Mouse (Mus musculus): ENCODE data around the gene Il2ra. TPM values are rescaled to one million over a fixed set of nuclear protein-coding genes. Genes with fewer than 3 reads are reported as not detected.

Gene Il2ra
- not detected in 2 replicates for polyA plus RNA-seq (2015; fragmentation: Nextera tagmentation; extraction: Ambion mirVana)

- Histone ChIP-seq H3K9ac (ENCODE audit: low read depth, low read length) (no peak within 1 kb of the TSS), H3K27me3 (ENCODE audit: insufficient read depth, low read length) (no peaks in the 10 kb centered on the region), H3K9me3 (replicated peaks; ENCODE audit: low read length) (no peaks in the 10 kb centered on the region), H3K4me2 (ENCODE audit: low read length) (no peak within 1 kb of the TSS), H3K4me3 (replicated peaks; ENCODE audit: low read depth, low read length) (no peak within 1 kb of the TSS), H3K36me3 (ENCODE audit: insufficient read depth, low read length) (no peaks in the 10 kb centered on the region), H3K27ac (no peak within 1 kb of the TSS), H3K4me1 (replicated peaks; ENCODE audit: insufficient read depth, low read length) (no peaks in the 10 kb centered on the region)
- 85% methylated on average over 3 of the region's 3 CpGs for WGBS
- ATAC-seq (replicated peaks; ENCODE audit: low FRiP score, low read depth) = no peak
- DNase-seq (ENCODE audit: low spot score) = no peak
- no peak for TF ChIP-seq CTCF (IDR thresholded peaks at IDR 0.05; ENCODE audit: low read depth)
Observed at GRCm38 (mm10) chr2:11642451-11642941, at the start of gene Il2ra. Gene Il2ra, plus strand, starts transcription at chr2:11642807.

GRCm38 (mm10) chr2:11596690-11597089 lies 45.9 kb upstream of the Il2ra start:
- DNase-seq (ENCODE audit: low spot score) = no peak
- no peak for TF ChIP-seq CTCF (IDR thresholded peaks at IDR 0.05; ENCODE audit: low read depth)
- peaks cover 3% of the 10 kb centered on the region; the same call in 1 of the 2 replicates for H3K4me1 ChIP-seq (replicated peaks; ENCODE audit: insufficient read depth, low read length)
- no peak overlapping the region for H3K4me2 ChIP-seq (ENCODE audit: low read length)
- H3K27me3 ChIP-seq (ENCODE audit: insufficient read depth, low read length) = no peaks in the 10 kb centered on the region
- H3K9ac ChIP-seq (ENCODE audit: low read depth, low read length) = no peak overlapping the region
- H3K4me3 ChIP-seq (replicated peaks; ENCODE audit: low read depth, low read length) = no peak overlapping the region
- no peaks in the 10 kb centered on the region for H3K9me3 ChIP-seq (replicated peaks; ENCODE audit: low read length)
- 89% methylated on average over 2 of the region's 2 CpGs for WGBS
- H3K27ac ChIP-seq = no peak overlapping the region
- no peak for ATAC-seq (replicated peaks; ENCODE audit: low FRiP score, low read depth)
- H3K36me3 ChIP-seq (ENCODE audit: insufficient read depth, low read length) = peaks cover 54% of the 10 kb centered on the region

- H3K27me3 ChIP-seq (ENCODE audit: insufficient read depth, low read length) = no peaks in the 10 kb centered on the region
- no peak overlapping the region for H3K9ac ChIP-seq (ENCODE audit: low read depth, low read length)
- no peak overlapping the region for H3K4me2 ChIP-seq (ENCODE audit: low read length)
- H3K36me3 ChIP-seq (ENCODE audit: insufficient read depth, low read length) = peaks cover 42% of the 10 kb centered on the region
- H3K4me3 ChIP-seq (replicated peaks; ENCODE audit: low read depth, low read length) = no peak overlapping the region
- DNase-seq (ENCODE audit: low spot score) (no peak), ATAC-seq (replicated peaks; ENCODE audit: low FRiP score, low read depth) (no peak)
- no peaks in the 10 kb centered on the region for H3K9me3 ChIP-seq (replicated peaks; ENCODE audit: low read length)
- no peak for TF ChIP-seq CTCF (IDR thresholded peaks at IDR 0.05; ENCODE audit: low read depth)
- H3K4me1 ChIP-seq (replicated peaks; ENCODE audit: insufficient read depth, low read length) = peaks cover 8% of the 10 kb centered on the region; the same call in 1 of the 2 replicates
- 91% methylated on average over 7 of the region's 7 CpGs for WGBS
- H3K27ac ChIP-seq = no peak overlapping the region
Observed at GRCm38 (mm10) chr2:11597906-11598305, 44.7 kb upstream of the Il2ra start.

GRCm38 (mm10) chr2:11601795-11602194 lies 40.8 kb upstream of the Il2ra start:
- DNase-seq (ENCODE audit: low spot score) (no peak), ATAC-seq (replicated peaks; ENCODE audit: low FRiP score, low read depth) (no peak)
- no peaks in the 10 kb centered on the region for H3K27me3 ChIP-seq (ENCODE audit: insufficient read depth, low read length)
- H3K27ac ChIP-seq = no peak overlapping the region; the same call in 1 of the 2 replicates
- peak overlapping the region; percentile 93 for H3K4me3 ChIP-seq (replicated peaks; ENCODE audit: low read depth, low read length)
- peaks cover 14% of the 10 kb centered on the region for H3K36me3 ChIP-seq (ENCODE audit: insufficient read depth, low read length)
- peak overlapping the region; percentile 96 for H3K9ac ChIP-seq (ENCODE audit: low read depth, low read length)
- no peak for TF ChIP-seq CTCF (IDR thresholded peaks at IDR 0.05; ENCODE audit: low read depth)
- WGBS = 78% methylated on average over 6 of the region's 6 CpGs
- H3K4me2 ChIP-seq (ENCODE audit: low read length) = peak overlapping the region; percentile 78
- peaks cover 8% of the 10 kb centered on the region; the same call in 1 of the 2 replicates for H3K4me1 ChIP-seq (replicated peaks; ENCODE audit: insufficient read depth, low read length)
- no peaks in the 10 kb centered on the region for H3K9me3 ChIP-seq (replicated peaks; ENCODE audit: low read length)

GRCm38 (mm10) chr2:11602506-11603489 lies 39.8 kb upstream of the Il2ra start:
- ATAC-seq (replicated peaks; ENCODE audit: low FRiP score, low read depth) = peak; percentile 98
- no peaks in the 10 kb centered on the region for H3K27me3 ChIP-seq (ENCODE audit: insufficient read depth, low read length)
- under 1% methylated on average over 70 of the region's 78 CpGs for WGBS
- H3K36me3 ChIP-seq (ENCODE audit: insufficient read depth, low read length) = peaks cover 13% of the 10 kb centered on the region
- peak; percentile 99 for TF ChIP-seq CTCF (IDR thresholded peaks at IDR 0.05; ENCODE audit: low read depth)
- peaks cover 8% of the 10 kb centered on the region; the same call in 1 of the 2 replicates for H3K4me1 ChIP-seq (replicated peaks; ENCODE audit: insufficient read depth, low read length)
- peak; percentile 97 for DNase-seq (ENCODE audit: low spot score)
- peak overlapping the region; percentile 69 for H3K27ac ChIP-seq
- H3K9me3 ChIP-seq (replicated peaks; ENCODE audit: low read length) = no peaks in the 10 kb centered on the region
- H3K4me2 ChIP-seq (ENCODE audit: low read length) = peak overlapping the region; percentile 78
- H3K4me3 ChIP-seq (replicated peaks; ENCODE audit: low read depth, low read length) = peak overlapping the region; percentile 93
- peak overlapping the region; percentile 96 for H3K9ac ChIP-seq (ENCODE audit: low read depth, low read length)

GRCm38 (mm10) chr2:11604053-11604452 lies 38.6 kb upstream of the Il2ra start, which contains the start of gene Rbm17:
Gene Rbm17, minus strand, starts transcription at chr2:11604153.
- no peak for TF ChIP-seq CTCF (IDR thresholded peaks at IDR 0.05; ENCODE audit: low read depth)
- Histone ChIP-seq H3K4me2 (ENCODE audit: low read length) (peak within 1 kb of the TSS; percentile 78), H3K9me3 (replicated peaks; ENCODE audit: low read length) (no peaks in the 10 kb centered on the region), H3K9ac (ENCODE audit: low read depth, low read length) (peak within 1 kb of the TSS; percentile 96), H3K27me3 (ENCODE audit: insufficient read depth, low read length) (no peaks in the 10 kb centered on the region), H3K4me1 (replicated peaks; ENCODE audit: insufficient read depth, low read length) (peaks cover 8% of the 10 kb centered on the region; the same call in 1 of the 2 replicates), H3K36me3 (ENCODE audit: insufficient read depth, low read length) (peaks cover 6% of the 10 kb centered on the region; the same call in 1 of the 2 replicates), H3K4me3 (replicated peaks; ENCODE audit: low read depth, low read length) (peak within 1 kb of the TSS; percentile 93), H3K27ac (peak within 1 kb of the TSS; percentile 69)
- ATAC-seq (replicated peaks; ENCODE audit: low FRiP score, low read depth) = no peak
- WGBS = 82% methylated on average over 5 of the region's 5 CpGs
- DNase-seq (ENCODE audit: low spot score) = no peak
